Mouse (Mus musculus) spleen, postnatal 36 days (tissue): ENCODE measurements around the gene Ppp3ca.

ENCODE experiments used
- DNase-seq, 2 experiments: peaks; one replicate each; pipeline ENCODE4 v3.0.0; 2022; ENCODE audit warnings: low spot score in 2 of 2, mixed read lengths in 1 of 2

Ppp3ca gene

GRCm38 (mm10) chr3:136670110-136670359 lies at the start of gene Ppp3ca:
Gene Ppp3ca, plus strand, starts transcription at chr3:136670124.
- no peak for DNase-seq

- DNase-seq: no peak
These were observed 29.2 kb upstream of the Ppp3ca start for GRCm38 (mm10) chr3:136640544-136641230.

- DNase-seq: no peak
These were observed 19.0 kb upstream of the Ppp3ca start for GRCm38 (mm10) chr3:136650966-136651365.

- DNase-seq: peak in 1 of 2 experiments; percentile 6
These were observed 18.4 kb upstream of the Ppp3ca start for GRCm38 (mm10) chr3:136651496-136651895.

GRCm38 (mm10) chr3:136656460-136657035 lies 13.4 kb upstream of the Ppp3ca start:
- no peak for DNase-seq

GRCm38 (mm10) chr3:136658681-136659080 lies 11.2 kb upstream of the Ppp3ca start:
- no peak for DNase-seq

GRCm38 (mm10) chr3:136665119-136665518 lies 4.8 kb upstream of the Ppp3ca start:
- DNase-seq: no peak

GRCm38 (mm10) chr3:136668072-136668471 lies 1.9 kb upstream of the Ppp3ca start:
- DNase-seq: no peak

GRCm38 (mm10) chr3:136669231-136670109 lies 454 bp upstream of the Ppp3ca start:
- DNase-seq: peak; percentile 99 to 100

GRCm38 (mm10) chr3:136670360-136671131 lies 622 bp downstream of the Ppp3ca start:
- peak; percentile 66 to 71 for DNase-seq

GRCm38 (mm10) chr3:136671161-136671939 lies 1.4 kb downstream of the Ppp3ca start:
- DNase-seq: peak; percentile 71

- DNase-seq: peak; percentile 22 to 49
These were observed 2.0 kb downstream of the Ppp3ca start for GRCm38 (mm10) chr3:136671940-136672278.

GRCm38 (mm10) chr3:136672870-136673269 lies 2.9 kb downstream of the Ppp3ca start:
- DNase-seq: no peak

- DNase-seq: no peak
These were observed 3.4 kb downstream of the Ppp3ca start for GRCm38 (mm10) chr3:136673363-136673762.

GRCm38 (mm10) chr3:136674486-136674885 lies 4.6 kb downstream of the Ppp3ca start:
- DNase-seq: no peak

GRCm38 (mm10) chr3:136676991-136677390 lies 7.1 kb downstream of the Ppp3ca start:
- DNase-seq: no peak

- DNase-seq: no peak
These were observed 8.5 kb downstream of the Ppp3ca start for GRCm38 (mm10) chr3:136678386-136678785.

GRCm38 (mm10) chr3:136679903-136680491 lies 10.1 kb downstream of the Ppp3ca start:
- DNase-seq: no peak

- no peak for DNase-seq
These were observed 12.3 kb downstream of the Ppp3ca start for GRCm38 (mm10) chr3:136682242-136682641.

- DNase-seq: no peak
These were observed 14.5 kb downstream of the Ppp3ca start for GRCm38 (mm10) chr3:136684191-136684958.
